Mouse (Mus musculus) heart, postnatal 36 days (tissue): Measurements from ENCODE around the gene Pbx1. TPM values are rescaled to one million over a fixed set of nuclear protein-coding genes. Genes with fewer than 3 reads are reported as not detected.
"Not testable (repeated sequence)": the region's sequence is repeated elsewhere in the genome, so short reads cannot be mapped to it uniquely, and the experiment has no call there.

Experiments
- DNase-seq, 2 experiments: peaks; one replicate each; pipeline ENCODE4 v3.0.0; 2021 to 2022
- intact Hi-C: fragments of 180-260 bp; cut with DNase I; formaldehyde crosslinking; loops from one replicate; pipeline ENCODE4 v1.15.1; 2025
- total RNA-seq, 2 experiments: library from RNA; stranded (reverse); gene quantifications; 2 replicates each; pipeline ENCODE4 v1.2.3; 2021

Pbx1 gene
- 10 to 100 TPM; 47.2 to 63.0 TPM for total RNA-seq

DNA sequence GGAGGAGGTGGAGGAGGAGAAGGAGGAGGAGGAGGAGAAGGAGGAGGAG lies at the start of gene Pbx1:
Gene Pbx1, minus strand, starts transcription at position 39 of the 49 bp plus-strand sequence.
- intact Hi-C loops: loop anchor here (5.0 to 10.0 kb wide), 2 partner anchors 145 to 337 kb away; no protein-coding TSS in a partner anchor
- DNase-seq: not testable (repeated sequence)

DNA sequence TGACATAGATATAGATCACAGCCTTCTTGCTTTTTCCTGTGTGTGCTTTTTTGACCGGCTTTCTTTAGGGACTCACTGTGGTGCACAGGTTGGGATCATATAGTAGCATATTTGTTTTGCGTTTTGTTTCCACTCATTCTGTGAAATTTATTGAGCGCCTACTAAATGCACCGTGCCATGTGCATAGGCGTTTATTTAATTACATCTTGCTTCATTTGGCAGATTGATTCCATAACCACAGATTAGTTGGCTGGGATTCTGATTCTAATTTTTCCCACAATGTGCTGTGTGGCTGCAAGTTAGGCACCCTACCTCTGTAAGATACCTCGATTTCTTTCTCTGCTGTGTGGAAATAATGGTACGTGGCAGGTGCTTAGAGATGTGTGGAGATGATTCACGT lies 47.6 kb upstream of the Pbx1 start:
- no peak for DNase-seq
- intact Hi-C loops: loop anchor here (5.0 kb wide), 2 partner anchors 97 to 267 kb away; no protein-coding TSS in a partner anchor

DNA sequence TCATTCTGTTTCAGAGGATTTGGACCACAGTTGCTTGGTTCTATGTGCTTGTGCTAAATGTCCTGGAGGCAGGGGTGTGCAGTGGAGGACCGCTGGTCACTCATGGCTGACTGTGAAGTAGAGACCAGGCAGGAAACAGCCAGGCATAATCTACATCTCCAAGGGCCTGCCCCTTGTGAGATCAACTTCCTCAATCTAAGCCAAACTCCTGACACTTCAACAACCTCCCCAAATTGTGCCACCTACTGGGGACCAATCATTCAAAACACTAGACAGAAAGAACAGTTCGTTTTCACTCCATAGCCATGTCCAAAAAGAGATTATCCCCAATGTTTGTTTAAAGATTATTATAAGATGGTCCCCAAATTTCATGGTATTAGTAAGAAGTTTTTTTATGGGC lies 46.8 kb upstream of the Pbx1 start:
- no peak for DNase-seq
- intact Hi-C loops: loop anchor here (5.0 kb wide), 2 partner anchors 97 to 267 kb away; no protein-coding TSS in a partner anchor

DNA sequence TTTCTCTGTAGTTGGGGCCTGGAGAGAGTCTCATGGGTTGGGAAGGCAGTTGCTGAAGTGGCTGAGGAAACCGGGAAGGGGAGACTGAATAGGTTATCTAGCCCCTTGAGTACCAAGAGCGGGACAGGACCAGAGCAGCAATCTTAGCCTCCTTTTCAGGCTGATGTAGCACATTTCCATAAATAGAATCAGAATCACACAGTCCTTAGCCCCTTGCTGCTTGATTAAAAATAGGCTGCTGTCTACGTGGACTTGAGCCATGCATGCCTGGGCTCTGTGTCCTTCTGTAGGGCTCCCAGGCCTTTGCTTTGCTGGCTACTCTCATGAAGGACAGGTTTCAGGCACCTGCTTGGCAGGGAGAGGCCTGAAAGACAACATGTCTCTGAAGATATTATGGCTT lies 44.8 kb upstream of the Pbx1 start:
- peak; percentile 14 to 21 for DNase-seq
- intact Hi-C loops: loop anchor here (5.0 kb wide), 2 partner anchors 95 to 265 kb away; no protein-coding TSS in a partner anchor

DNA sequence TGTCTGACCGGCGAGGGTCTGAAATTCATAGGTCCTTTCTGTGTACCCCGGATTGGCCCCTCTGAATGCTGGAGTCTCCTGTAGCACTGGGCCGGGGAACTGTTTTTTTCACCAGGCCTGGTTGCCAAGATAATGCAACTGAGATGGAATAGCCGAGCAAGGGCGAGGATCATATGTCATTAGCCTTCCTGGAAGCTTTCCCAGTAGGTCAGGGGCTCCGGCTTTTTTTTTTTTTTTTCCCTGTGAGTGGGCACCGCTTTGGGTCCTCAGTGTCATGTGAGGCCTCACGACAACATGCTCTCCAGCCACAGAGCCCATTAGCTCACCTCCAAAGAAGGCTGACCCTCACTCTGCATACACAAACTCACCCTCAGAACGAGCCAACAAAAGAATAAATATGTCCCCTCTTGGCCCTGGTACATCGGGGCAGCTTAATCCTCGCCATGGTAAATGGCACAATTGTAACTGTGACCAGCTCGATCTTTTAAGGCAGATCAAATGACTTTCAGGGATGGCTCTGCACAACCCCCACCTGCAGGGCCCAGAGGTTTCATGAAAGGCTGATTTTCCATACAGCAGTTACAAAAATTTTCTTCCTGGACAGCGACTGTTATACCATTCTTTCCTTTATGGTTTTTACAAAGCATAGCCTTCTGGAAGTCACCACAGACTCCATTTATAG lies 44.3 kb upstream of the Pbx1 start:
- intact Hi-C loops: loop anchor here (5.0 kb wide), 2 partner anchors 94 to 264 kb away; no protein-coding TSS in a partner anchor
- DNase-seq: peak in 1 of 2 experiments; percentile 7

DNA sequence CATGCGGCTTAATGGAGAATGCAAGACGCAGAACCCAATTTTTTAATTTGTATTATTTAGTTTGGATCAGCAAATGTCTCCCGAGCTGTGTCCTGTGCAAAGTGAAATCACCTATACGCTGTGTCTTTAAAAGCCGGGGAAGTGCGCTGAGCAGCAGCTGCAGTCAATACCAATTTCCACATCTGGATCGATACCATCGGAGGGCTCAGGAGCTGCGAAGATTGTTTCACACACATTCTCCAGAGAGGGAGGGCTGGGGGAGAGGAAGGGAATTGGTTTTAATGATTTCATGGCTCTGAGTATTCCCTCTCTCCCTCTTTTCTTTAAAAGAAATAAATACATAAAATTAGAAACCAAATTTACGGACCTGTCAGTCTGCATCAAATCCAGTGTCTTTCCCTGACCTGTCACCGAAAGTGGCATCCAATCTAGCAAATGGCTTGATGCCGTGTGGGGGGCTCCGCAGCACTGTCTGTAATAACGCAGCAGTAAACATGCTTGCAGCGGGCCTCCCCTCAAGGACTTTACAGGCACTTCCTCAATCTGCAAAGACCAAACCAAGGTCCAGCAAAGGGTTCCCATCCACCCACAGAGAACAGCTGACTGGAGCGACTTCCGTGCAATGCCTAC lies 43.6 kb upstream of the Pbx1 start:
- intact Hi-C loops: loop anchor here (5.0 kb wide), 2 partner anchors 93 to 263 kb away; no protein-coding TSS in a partner anchor
- DNase-seq: no peak

DNA sequence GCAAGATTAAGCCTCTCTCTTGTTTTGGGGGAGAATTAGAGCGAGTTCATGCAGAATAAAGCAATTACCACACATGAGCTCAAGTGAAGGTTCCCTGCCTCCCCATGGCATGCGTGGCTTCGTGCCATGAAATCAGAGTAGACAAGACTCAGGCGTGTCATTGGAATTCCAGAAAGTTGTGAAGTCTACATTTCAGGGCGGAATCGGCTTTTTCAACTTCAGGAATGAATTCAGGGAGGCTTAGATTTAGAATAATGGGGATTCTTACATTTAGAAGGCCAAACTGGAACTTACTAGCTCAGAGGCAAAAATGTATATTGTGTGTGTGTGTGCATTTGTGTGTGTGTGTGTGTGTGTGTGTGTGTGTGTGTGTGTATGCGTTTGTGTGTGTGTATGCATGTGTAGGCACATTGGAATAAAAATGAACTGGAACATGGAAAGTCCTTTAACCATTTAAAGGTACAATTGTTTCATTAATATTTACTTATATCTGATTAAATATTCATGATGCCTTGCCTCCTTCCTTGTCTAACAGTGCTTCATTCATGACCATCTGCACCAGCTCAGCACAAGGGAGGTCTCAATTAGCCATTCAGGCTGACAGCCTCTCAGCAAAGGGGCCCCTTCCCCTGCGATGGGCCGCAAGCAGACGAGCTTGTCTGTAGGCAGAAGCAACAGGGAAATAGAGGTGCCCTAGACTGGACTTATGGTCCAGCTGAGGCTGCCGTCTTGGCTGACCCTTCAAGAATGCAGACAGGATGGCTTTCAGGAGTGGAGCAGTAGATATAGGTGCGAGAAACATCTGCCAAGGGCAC lies 41.4 kb upstream of the Pbx1 start:
- DNase-seq: peak in 1 of 2 experiments; percentile 14
- intact Hi-C loops: no loop called here

DNA sequence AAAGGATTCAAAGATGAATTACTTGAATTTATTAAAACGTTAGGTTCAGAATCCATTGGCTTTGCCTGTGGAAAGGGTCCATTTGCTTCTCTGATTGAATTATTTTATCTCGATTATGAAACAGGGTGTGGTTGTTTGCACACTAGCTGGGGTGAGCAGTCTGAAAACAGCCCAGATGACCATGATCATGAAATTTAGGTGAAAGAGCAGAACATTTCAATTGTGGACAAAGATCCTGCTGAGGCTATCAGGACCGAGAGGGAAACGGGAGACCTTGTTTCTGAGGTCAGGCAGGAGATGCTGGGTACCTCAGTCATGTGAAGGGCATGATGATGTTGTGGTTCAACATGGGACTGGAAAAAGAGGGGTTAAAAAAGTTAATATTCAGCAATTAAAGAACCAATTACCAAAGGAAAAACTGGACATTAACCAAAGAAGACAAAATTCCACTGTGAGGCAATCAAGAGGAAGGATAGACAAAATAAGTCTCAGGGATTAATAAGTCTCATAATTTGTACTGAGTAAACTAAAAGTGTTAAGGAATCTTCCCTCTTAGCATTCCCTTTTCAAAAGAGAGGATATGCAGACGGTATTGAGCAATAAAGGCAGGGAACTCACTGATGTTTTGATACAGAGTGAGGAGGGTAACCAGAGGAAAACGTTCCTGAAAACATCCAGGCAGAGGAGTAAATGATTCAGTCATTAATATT lies 40.6 kb upstream of the Pbx1 start:
- DNase-seq: no peak
- intact Hi-C loops: no loop called here

DNA sequence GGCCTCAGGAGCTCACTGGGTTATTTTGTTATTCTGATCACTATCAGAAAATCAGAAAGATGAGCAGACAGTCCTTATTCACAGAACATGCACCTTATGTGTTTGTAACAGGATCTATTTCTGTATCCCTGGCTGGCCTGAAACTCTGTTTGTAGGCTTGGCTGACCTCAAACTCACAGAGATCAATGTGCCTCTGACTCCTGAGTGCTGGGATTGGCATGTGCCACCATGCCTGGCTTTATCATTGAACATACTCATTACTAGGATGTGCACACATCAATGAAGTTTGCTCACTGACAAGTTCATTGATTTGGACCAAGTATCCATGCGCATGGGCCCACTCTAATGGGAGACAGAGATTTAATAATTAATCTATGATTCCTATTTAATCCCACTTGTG lies 27.4 kb upstream of the Pbx1 start:
- DNase-seq: no peak
- intact Hi-C loops: loop anchor here (5.0 kb wide), 1 partner anchor 888 kb away; no protein-coding TSS in a partner anchor

DNA sequence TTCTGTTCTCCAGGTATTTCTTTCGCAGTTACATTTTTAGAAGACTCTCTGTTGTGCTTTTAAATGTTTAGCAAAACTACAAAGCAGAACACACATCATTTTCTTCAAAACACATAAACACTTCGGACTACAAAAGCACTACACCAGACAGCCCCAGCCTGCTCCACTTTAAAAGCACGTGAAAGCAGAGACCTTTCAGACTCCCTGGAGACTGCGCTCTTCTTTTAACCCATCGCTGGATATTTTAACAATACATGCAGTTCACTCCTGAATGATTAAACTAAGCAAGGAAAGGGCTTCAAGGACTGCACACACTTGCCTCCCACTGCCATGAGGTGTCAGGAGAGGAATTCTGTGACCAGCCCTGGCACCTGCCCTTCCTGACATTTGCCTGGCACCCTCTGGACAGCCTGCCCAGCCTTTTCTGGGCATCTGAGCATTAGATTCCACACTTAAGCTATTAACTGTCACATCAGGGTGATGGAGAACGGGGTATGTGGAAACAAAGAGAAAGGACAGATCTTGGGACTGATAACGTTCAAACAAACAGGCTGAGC lies 25.2 kb upstream of the Pbx1 start:
- intact Hi-C loops: loop anchor here (5.0 kb wide), 1 partner anchor 890 kb away; no protein-coding TSS in a partner anchor

DNA sequence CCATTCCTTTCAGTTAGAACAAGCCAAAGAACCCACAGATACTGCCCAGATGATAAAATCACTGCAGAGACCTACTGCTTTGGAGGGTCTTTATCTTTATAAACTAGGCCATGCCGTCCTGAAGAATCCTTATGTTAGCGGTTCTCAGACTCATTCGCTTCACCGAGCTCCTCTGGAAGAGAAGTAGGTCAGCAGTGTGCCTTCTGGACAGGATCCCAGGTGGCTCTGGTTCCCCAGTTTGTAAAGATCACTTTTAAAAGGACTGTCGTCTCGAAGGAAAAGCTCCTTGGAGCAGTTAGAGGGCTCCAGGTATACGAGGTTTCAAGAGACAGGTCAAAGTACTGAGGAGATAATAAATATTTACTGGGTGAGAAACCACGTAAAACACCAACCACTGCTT lies 23.1 kb upstream of the Pbx1 start:
- intact Hi-C loops: loop anchor here (5.0 kb wide), 1 partner anchor 892 kb away; no protein-coding TSS in a partner anchor
- DNase-seq: no peak

More for the DNA sequence above, 25.2 kb upstream of the Pbx1 start:
- peak; percentile 6 to 19 for DNase-seq

DNA sequence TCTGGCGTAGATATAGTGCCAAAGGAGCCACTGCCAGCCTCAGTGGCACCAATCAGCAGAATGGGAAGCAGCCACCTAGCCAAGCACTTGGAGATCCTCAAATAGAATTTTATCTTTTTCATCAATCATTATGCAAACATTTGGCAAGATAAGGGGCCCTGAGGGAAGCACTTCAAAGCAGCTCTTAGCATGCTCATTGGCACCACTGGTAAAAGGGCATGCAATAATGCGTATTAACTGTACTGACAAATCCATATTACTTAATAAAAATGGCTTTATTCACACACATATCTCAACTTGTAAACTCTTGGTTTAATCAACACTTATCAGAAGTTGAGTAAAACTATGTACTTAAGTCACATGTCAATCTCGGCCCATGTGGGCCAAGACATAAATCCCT lies 1.6 kb upstream of the Pbx1 start:
- no peak for DNase-seq

DNA sequence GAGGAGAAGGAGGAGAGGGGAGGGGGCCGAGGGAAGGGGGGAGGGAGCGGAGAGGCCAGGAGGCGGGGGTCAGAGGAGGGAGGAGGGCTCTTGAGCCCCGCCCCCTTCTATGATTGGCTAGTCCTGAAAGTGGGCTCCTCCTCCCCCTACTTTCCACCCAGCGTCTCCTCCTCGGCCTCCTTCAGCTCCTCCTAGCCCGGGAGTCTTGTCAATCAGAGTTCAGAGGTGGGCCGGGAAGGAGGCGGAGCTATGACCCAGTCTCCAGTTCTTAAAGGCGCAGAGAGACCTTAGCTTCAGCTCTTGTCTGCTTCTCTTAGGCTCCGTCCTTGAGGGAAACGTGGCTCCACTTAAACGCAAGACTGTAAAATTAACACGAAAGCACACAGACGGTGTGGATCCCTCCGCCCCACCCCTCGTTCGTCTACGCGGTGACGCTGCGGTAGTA lies 233 bp upstream of the Pbx1 start:
- intact Hi-C loops: loop anchor here (5.0 to 10.0 kb wide), 2 partner anchors 145 to 338 kb away; no protein-coding TSS in a partner anchor
- DNase-seq: peak; percentile 90 to 91

More for the DNA sequence above, 1.6 kb upstream of the Pbx1 start:
- intact Hi-C loops: loop anchor here (5.0 to 10.0 kb wide), 2 partner anchors 146 to 339 kb away; no protein-coding TSS in a partner anchor

DNA sequence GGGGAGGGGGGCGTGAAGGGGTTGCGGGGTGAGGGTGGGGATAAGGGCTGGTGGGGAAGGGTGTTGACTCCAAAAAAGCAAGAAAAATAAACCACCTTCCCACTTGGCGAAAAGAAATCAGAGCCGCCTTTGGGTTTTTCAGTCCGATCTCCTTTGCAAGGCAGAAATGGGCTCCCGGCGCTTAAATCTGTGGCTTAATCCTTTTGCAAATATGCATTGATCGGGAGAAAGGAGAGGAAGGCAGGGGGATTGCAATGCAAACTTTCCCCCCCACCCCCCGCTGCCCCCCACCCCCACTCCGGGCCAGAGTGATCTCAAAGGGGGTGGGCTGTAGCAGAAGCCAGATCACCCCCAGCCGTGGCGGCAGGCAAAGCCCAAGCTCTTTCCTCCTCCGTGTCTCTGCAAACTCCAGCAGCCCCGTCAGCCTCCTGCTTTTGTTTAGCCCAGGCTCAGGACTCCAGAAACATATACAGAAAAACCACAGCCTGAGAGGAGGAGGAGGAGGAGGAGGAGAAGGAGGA lies 299 bp downstream of the Pbx1 start:
- peak; percentile 76 to 87 for DNase-seq
- intact Hi-C loops: loop anchor here (2.0 to 10.0 kb wide), 5 partner anchors 39 to 337 kb away; no protein-coding TSS in a partner anchor

DNA sequence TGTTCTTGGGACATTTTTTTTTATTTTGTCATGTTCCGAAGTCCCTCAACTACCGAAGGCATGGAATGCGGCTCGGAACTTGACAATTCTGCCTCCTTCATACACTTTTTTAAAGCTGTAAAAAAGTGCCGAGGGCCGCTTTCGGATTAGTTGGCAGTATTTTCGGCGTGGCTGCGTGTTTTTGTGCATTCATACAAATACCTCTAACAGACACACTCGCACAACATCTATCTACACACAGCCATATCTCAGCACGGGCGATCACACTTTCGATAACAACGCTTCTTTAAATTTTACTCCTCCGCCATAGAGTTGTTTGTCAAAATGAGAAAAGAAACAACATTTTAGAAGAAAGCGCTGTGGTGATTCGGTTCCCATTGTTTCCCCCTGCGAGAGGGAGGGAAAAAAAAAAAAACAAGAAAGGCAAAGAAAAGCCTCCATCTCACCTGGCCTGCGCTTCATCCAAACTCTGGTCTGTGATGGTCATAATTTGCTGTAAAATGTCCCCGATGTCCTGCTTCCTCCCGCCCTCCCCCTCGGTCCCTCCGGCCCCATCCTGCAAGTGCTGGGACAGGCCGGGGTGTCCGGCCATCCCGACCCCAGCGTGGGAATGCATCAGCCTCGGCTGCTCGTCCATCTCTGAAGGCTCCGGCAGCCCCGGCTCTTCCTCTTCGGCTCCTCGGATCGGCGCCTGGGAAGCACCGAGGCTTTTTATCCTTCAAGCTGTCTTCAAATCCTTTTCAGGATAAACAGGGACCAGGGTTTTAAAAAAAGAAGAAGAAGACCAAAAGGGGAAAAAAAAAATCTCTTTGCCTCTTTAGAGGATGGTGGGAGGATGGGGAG lies 981 bp downstream of the Pbx1 start:
- peak; percentile 48 to 72 for DNase-seq
- intact Hi-C loops: loop anchor here (2.0 to 10.0 kb wide), 5 partner anchors 38 to 336 kb away; no protein-coding TSS in a partner anchor

DNA sequence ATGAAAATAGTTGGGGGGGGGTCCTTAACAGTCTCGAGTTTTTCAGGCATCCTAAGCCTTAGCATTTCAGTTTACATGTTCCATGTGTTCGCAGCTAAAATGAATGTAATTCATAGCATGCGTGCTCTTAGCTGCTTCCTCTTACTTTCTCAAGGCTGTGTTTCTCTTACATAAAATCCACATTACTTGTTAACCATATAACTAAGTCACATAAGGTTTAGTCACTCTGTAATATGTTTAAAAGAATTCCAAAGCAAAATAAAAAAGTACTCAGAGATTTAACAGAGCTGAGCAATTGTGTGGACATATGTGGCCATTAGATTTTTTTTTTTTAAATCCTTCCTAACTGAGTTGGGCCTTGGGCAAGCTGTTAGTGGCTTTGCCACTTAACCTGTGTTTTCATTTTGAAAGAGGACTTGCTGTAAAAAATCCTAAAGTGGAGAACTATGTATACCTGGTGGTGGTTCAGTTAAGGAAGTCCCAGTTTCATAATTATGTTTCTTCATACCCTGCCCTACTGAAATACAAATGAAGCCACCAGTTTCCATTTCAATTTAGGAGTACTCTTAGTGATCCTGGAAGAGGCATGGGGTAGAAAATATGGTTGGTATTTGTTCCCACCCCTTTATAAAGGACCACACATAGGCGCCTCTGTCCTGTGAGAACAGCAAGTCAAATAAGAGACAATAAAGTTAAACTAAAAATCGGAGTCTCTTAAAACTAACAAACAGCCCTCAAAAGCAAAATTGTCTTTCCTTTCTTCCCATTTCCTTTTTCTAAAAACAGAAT lies 2.0 kb downstream of the Pbx1 start:
- no peak for DNase-seq
- intact Hi-C loops: loop anchor here (2.0 to 10.0 kb wide), 5 partner anchors 37 to 335 kb away; no protein-coding TSS in a partner anchor

DNA sequence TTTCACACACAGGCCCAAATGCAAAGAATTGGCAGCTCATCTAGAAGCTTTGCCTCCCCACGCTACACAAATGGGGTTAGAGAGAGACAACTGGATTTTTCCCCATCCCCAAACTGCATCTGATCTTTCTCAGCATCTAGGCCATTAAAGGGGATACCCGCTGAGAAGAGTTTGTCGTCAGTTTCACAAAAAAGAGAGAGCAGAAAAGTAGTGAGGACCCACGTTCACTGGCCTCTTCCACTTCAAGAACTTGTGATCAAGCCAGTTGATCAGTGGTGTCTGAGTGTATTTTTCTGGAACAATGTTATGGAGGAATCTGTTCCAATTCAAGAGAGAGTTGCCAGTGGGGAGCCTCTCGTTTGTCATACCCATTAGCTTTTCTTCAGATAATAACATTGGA lies 2.7 kb downstream of the Pbx1 start:
- DNase-seq: peak in 1 of 2 experiments; percentile 37
- intact Hi-C loops: no loop called here

DNA sequence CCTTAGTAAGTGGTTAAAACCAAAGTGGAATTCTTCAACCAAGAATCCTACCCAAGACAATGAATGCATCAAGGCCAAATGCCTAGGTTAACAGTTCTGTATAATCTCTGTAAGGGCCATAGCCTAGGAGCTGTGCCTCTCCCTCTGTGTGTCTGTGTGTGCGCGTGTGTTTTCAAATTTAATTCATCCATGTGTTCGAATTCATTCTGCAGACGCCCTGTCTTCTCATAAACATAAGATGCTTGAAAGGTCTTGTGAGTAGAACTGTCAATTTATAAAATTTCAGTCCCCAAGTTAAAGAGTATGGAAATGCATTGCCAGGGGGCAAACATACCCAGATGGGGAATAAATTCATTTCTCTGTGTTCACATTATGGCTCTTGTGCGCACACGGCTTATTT lies 3.8 kb downstream of the Pbx1 start:
- no peak for DNase-seq
- intact Hi-C loops: no loop called here
